Mouse (Mus musculus) ZHBTc4 (cell line): ENCODE results near the gene Vmac.

Experiments used
- DNase-seq: peaks from one replicate; pipeline ENCODE4 v3.0.0-alpha.2; 2011; ENCODE audit warnings: low read depth, low spot score

Gene Vmac

DNA sequence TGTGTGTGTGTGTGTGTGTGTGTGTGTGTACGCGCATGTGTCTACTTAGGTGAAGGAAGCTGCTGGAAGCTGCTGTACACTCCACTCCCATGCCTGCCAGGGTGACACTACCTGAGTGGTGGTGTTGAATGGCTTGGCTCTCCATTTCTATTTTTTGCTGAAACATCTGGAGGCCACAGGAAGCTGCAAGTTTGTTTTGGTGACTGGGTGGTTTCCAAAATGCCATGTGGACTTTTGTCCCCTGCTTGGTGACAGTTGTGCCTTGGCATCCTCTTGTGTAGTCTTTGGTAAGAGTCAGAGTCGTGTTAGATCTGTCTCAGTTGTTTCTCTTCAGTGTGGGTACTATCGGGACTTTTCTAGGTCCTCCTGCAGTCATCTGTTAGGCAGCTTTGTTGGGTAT, 31.0 kb downstream of the Vmac start:
- DNase-seq, result no peak

DNA sequence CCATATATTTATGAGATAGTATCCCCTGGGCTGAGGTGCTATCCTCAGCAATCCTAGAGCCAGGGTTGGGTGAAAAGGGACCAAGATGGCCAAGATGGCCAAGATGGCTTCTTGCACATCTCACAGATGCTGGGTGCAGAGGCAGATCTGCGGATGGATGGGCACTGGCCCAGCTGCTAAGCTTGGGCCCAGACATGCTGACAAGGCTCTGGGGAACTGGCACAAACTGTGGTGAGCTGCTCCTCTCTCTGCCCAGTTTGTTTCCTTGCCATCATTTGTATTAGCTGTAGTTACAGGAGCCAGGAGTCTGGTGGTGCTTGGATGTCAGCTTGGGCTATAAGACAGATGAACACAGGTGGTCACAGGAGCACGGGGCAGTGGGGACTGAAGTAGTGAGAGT, 33.2 kb downstream of the Vmac start:
- DNase-seq, result no peak

DNA sequence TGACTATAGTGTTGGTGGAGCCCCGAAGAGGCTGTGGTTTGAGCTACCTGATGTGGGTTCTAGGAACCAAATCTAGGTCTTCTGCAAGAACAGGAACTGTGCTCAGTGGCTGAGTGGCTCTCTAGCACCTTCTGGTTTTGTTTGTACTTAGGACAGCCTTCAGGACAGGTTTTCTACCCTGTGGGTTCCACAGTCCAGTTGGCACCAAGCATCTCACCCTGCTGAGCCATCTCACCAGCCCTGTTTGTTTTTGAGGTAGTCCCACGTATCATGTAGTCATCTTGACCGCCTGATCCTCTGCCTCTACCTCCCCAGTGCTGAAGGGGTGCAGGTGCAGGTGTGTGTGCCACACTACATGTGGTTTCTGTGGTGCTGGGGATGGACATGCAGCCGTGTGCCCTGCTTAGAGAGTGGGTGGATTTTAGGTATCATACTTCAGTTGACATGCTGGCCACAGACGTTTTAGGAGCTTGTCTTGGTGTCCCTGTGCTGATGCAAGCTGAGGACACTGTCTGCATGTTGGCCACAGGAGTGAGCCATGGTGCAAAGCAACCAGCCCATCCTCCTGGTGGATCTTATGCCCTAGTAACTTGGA, 34.2 kb downstream of the Vmac start:
- no peak for DNase-seq

DNA sequence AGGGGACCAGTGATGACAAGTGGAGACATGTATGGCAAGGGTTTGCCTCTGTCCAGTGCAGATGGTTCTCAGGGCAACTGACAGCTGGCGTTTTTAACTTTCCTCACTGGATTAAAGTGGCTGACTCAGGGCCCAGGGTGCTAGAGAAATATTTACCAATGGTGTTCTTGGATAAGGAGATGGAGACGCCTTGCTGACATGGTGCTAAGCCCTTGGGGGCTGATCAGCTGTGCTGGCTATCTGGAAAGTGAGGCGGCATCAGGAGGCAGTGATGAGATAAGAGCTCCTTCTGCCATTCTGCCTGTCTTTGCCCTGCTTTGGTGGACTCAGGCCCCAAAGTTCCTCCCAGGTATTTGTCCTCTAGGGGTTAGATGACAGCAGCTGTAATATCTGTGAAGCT, 34.9 kb downstream of the Vmac start:
- DNase-seq, result no peak

DNA sequence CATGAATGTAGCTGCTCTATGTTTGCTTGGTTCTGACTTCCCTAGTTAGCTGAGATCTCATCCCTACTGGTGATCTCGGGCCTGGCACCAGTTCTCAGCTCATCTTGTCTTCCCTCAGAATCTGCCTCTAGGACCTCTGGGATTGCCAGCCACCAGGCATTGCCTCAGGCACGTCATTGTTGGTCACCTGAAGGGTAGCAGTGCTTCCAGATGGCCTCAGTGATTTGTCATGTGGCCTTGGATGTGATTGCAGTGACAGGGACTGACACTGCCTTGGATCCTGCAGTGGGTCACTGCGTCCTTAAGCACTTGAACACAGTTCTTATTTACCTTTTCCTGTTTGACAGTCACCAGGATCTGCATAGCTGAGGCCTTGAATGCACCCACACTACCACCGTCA, 36.0 kb downstream of the Vmac start:
- no peak for DNase-seq

DNA sequence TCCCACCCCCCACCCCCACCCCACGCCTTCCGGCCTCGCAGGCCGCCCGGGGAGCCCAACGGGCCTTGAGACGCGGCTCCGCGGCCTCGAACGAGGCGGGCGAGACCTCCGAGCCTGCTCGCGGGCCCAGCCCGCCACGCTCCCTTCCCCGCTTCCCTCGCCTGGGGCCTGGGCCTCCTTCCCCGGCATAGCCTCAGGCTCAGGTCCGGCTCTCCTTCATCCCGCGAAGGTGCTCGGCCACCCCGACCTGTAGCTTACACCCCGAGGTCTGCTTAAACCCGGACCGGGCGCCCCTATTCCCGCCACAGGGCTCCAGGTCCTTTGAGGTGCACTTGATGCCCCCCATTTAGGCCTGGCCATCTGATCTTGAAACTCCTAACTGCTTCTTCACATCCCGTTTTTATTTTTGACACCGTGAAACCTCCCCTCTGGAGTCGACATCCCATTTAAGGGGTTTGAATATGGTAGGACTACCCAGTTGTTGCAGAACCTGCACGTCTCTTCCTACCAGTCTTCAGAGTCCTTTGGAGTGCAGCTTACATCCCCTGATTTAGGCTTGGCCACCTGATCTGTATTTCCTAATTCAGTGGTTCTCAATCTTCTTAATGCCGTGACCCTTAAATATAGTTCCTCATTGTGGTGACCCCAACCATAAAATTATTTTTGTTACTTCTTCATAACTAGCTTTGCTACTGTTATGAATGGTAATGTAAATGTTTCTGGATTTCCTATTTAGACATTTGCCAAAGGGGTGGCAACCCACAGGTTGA, 44.0 kb downstream of the Vmac start:
- DNase-seq, result no peak

DNA sequence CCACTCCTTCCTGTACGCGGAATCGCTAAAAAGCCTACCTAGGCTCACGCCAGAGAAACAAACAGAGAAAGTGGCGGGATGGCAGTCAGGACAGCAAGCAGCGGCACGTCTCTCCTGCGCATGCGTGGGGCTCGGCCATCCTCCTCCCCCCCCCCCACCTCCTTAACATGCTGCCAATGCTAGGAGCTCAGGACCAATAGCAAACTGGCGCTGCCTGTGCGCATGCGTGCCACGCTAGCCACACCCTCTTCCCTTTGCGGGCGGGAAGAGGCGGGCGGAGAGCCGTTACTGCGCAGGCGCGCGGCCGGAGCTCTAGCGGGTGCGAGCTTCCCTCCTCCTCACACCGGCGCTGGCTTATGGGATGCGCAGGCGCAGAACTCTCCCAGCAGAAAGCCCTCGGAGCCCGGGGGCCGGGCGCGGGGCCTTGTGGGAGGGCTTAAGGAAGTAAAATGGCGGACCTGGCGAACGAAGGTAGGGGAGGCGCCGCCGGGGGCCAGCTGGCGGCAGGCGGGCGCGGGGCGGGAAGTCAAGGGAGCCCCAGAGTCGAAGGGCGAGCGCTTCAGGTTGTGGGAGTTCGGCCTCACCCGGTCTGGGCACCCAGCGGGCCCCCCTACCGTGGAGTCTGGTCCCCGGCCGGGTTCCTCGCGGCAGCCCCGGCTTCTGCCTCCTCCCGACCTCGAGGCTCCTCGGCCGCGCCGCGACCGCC, 44.7 kb downstream of the Vmac start, which contains the start of gene Ranbp3:
TSS of gene Ranbp3 (plus strand) at position 354 of the 706 bp plus-strand sequence.
- peak; percentile 100 for DNase-seq

DNA sequence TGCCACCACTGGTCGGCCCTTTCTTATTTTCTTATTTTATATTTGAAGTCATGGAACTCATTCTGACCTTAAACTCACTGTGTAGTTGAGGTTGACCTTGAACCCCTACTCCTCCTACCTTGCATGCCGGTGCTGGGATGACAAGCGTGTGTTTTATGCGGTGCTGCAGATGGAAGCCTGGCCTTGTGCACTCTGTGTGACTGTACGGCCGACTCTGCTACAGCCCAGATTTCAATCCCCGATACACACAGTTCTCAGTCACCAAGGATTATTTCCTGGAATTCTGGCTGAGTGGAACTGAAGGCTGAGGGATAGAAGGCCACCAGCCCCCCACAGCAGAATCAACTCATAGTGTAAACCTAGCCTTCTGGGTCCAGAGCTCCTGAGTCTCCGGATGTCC, 48.1 kb downstream of the Vmac start:
- no peak for DNase-seq

DNA sequence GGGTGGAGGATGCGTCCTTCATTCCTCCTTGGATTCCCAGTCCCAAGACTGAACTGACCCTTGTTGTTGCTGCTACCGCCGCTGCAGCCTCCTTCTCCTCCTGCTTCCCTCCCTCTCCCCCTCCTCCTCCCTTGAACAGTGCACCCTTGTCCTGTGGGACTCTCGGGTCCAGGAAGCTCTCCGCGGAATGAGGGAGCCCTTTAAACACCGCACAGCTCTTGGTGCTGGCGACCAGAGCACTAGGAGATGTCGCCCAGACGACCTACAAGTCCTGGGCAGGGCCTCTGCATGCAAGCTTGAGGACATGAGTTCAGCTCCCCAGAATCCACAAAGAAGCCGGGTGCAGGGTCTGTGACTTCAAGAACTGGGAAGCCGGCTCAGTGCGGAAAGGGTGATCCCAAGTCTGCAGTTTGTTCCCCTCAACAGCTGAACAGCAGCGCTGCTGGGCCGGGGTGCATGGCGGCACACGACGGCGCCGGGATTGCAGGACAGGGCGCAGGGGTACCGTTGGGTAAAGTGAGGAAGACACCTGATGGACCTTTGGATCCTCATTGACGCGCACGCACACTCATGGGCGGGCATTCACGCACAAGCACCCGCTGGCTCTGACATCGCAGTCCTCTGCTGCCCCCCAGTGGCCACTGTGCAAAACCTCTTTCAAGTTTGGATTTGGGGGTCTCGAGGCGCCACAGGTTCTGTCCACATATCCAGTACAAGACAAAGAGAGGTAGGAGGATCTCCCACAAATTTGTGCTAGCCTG, 49.3 kb downstream of the Vmac start:
- DNase-seq, result peak; percentile 91

DNA sequence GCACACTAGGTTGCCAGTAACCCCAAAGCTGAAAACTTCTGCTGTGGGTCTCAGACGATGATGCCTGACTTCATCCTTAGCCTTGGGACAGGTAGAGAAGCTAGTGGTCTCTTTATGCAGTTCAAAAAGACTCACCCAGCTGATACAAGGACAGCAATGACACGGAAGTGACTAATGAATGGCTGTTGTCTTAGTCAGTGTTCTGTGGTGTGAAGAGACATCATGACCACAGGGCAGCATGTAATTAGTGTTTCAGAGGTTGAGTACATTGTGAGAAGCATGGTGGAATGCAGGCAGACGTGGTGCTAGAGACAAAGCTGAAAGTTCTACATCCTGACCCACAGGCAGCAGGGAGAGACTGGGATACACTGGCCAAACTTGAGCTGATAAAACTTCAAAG, 50.2 kb downstream of the Vmac start:
- no peak for DNase-seq

DNA sequence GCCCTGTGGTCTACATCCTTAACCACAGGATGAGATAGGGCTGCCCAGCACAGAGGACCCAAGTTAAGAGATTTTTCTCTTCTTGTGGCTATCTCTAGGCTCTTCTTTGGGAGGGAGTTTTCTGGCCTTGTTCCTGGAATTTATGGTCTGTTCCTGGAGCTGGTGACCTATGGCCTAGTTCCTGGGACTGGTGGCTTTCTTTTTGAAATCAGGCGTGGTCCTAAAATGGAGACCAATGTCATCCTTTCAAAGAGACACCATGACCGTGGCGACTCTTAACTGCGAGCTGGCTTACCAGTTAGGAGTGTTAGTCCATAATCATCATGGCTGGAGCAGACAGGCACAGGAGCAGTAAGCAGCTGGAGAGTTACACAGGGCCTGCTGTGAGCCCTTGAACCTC, 51.4 kb downstream of the Vmac start:
- DNase-seq, result no peak

DNA sequence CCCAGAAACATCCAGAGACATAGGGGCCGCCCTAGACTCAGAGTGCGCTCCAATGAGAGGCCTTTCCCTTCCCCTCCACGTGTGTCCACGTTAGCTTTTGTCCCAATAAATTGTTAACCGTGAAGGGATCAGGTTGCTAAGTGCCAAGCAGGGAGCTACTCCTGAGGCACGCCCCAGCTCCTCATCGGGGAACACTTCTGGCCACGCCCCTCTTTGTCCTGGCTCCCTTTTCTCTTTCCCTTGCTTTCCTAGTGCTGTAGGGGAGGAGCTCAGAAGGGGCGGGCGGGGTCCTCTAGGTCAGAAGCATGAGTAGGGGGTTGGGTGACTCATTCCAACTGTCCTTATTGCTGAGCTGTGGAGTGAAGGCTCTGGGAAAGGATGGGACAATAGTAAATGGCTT, 53.5 kb downstream of the Vmac start:
- peak; percentile 94 for DNase-seq
